Mouse (Mus musculus) skeletal muscle tissue, postnatal 0 days (tissue): ENCODE measurements around the gene Ppp2r5b. TPM values are rescaled to one million over a fixed set of nuclear protein-coding genes. Genes with fewer than 3 reads are reported as not detected.

Experiments
- microRNA counts: library from miRNA; unstranded; fragments of <30 nt; microRNA quantifications from one replicate; lab custom pipeline; 2015
- microRNA-seq, 2 experiments: library from miRNA; unstranded; fragments of <30 nt; microRNA quantifications; one replicate each; pipeline ENCODE4; 2016
- polyA plus RNA-seq: library from polyadenylated mRNA; unstranded; fragments of >200 nt; fragmentation: Nextera tagmentation; extraction: Ambion mirVana; gene quantifications from 2 replicates; pipeline ENCODE4 v1.2.1, GENCODE M21; 2015

Ppp2r5b gene
- polyA plus RNA-seq: 14.8 and 16.1 TPM in 2 replicates

DNA sequence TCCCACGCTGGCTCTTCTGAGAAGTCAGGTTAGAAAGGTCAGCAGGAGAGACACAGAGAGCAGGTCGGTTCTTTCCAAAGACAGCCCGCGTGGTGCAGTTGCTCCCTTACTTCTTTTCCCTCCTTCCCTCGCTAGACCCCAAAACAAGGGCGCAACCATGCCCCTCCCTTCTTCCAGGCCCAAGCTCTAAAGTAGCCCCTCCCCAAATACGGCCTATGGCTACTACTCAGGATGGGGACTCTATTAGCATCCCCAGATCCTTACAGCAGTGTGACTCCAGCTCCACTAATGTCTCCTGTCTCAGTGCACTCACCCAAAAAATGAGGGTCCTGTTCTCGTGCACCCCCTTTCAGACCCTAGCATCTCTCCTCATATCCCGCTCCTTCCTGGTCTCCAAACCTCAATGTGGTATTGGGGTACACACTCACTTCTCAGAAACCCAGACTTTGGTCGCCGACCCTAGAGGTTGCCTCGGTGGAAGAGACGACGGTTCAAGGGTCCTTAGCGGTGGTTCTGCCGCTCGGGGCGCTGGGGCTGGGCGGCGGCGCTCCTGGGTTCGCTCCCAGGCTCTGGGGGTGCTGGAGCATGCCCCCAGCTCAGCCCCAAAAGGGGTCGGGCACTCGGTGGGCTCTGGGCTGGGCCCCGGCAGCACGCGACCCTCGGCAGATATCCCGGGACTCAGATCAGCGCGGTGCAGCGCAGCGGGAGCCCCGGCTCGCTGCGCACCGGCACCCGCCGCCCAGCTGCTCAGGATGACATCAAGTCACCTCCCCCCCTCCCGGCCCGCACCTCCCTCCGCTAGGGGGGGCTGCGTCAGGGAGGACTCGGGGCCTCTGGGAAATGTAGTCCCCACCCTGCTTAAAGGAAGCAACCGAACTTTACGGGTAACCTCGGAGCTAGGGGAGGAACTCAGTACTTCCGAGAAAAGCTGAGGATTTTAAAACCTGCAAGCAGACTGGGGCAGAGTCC, at the start of gene Ppp2r5b:
Gene Ppp2r5b (minus strand): TSS at position 789 of the 969 bp plus-strand sequence.

DNA sequence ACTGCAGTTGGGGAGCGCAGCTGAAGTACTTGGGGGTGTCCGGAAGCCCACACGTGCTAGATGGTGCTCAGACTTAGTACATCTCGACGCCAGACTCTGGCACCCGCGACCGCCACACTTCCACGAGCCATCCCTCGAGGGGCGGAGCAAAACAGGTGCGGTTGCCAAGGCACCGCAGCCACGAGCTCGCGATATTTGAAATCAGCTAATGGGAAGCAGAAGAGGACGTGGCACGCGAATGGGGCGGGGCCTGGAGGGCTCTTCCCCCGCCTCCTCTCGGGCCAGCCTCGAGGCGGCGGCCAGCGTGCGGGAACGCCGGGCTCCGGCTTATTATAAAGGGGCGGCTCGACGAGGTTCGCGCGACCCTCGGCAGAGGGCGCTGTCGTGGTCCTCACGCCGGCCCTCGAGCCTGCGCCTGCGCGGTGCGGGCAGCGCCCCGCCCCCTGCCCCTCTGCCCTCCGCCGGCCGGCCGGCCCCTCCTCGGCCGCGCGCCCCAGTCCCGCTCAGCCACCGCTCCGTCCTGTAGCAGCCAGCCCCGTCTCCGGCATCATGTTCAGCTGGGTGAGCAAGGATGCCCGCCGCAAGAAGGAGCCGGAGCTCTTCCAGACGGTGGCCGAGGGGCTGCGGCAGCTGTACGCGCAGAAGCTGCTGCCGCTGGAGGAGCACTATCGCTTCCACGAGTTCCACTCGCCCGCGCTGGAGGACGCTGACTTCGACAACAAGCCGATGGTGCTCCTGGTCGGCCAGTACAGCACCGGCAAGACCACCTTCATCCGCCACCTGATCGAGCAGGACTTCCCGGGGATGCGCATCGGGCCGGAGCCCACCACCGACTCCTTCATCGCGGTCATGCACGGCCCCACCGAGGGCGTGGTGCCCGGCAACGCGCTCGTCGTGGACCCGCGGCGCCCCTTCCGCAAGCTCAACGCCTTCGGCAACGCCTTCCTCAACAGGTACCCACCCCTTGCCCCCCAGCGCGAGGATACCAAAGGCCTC, 41.1 kb upstream of the Ppp2r5b start, which contains the start of gene Ehd1:
Gene Ehd1 (plus strand): TSS at position 300 of the 996 bp plus-strand sequence.

DNA sequence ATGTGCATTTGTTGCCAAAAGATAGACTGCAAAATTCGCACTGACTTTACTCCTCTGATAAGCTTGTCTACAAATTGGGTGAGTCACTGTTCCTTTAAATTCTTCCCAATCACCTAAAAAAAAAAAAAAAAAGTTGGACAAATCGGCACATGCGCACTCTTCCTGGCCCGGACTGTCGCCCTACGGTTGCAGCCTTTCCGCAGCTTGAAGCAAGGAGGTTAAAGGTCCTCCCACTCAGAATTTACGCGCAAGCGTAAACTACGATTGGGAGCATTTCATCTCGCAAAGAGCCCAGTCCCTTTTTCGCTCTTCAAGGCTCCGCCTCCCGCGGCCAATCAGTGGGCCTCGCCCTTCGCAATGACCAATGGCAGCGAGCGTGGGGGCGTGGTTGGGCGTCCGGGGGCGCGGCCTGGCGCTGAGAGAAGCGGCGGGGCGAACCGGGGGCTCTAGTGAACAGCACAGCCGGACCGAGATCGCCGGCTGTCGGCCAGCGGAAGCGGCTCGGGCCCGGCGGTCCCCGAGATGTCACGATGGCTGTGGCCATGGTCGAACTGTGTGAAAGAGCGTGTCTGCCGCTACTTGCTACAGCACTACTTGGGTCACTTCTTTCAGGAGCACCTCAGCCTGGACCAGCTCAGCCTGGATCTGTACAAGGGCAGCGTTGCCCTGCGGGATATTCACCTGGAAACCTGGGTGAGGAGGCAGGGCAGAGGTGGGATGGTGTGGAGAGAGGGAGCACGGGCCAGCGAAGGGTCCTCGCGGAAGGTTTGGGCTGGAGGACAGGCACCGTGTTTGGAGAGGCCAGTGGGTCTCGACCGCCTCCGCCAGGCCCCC, 5.8 kb upstream of the Ppp2r5b start, which contains the start of gene Atg2a:
Gene Atg2a (plus strand): TSS at position 395 of the 834 bp plus-strand sequence.

DNA sequence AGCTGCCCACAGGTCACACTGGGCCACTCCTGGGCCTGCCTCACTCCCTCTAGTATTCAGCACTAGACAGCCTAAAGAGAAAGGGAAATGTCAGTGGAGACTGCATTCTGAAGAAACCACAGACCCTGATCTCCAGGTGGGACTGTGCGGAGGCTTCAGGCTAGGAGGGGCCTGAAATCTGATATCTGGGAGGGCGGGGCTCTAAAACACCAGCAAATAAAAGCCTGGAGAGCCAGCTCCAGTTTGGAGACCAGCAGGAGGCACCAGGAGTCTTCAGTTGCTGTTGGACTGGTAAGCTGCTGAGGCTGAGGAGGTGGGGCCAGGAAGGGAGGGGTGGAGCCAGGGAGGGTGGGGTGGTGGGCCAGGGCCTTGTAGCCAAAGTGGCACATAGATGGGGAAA, 9.5 kb downstream of the Ppp2r5b start, which contains the start of gene Gpha2:
Gene Gpha2 (plus strand): TSS at position 246 of the 400 bp plus-strand sequence.

DNA sequence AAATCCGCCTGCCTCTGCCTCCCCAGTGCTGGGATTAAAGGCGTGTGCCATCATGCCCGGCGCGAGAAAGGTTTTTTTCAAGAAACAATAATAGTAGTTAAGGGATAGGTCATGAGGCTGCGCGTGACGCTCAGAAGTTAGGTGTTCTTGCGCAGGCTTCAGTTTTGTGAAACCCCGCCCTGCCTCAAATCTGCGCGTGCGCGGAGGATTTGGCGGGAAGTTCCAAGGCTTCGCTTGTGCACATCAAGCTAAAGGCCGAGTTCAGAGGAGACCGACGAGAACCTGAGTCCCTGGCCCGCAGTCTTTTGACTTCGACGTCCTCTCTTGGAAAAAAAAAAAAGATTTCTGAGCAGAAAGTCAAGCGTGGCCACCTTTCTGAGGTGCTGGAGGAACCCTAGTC, 51.5 kb downstream of the Ppp2r5b start, which contains the start of gene Majin:
Gene Majin (plus strand): TSS at position 258 of the 400 bp plus-strand sequence.

MicroRNA genes within 50 kb of the gene (microRNA counts, 519-probe panel; counts per million panel counts)
- microRNA mmu-miR-192 (lab: Ali Mortazavi, UCI): 296 counts per million, percentile 58 among the panel's probes with 10 or more counts

Small RNA genes within 50 kb of the gene (microRNA-seq; reads per million reads assigned to microRNA genes)
- gene Mir192 (57.7 to 58.0 reads per million in 2 experiments), gene Mir194-2 (23.7 to 28.6 reads per million in 2 experiments)

Other genes starting within 250 kb of the Ppp2r5b start
- 0.10 TPM in 1 of 2 replicates, not detected in the other for gene Slc22a20, start 249.7 kb downstream of the Ppp2r5b start, polyA plus RNA-seq
- 12.3 and 14.7 TPM in 2 replicates for gene Capn1, start 220.0 kb downstream of the Ppp2r5b start, polyA plus RNA-seq
- 14.2 and 18.7 TPM in 2 replicates for gene Syvn1, start 189.3 kb downstream of the Ppp2r5b start, polyA plus RNA-seq
- gene Mrpl49, start 178.1 kb downstream of the Ppp2r5b start, polyA plus RNA-seq: 44.8 and 52.0 TPM in 2 replicates
- 518 and 572 TPM in 2 replicates for gene Fau, start 178.0 kb downstream of the Ppp2r5b start, polyA plus RNA-seq
- 26.3 and 30.6 TPM in 2 replicates for gene Znhit2, start 174.7 kb downstream of the Ppp2r5b start, polyA plus RNA-seq
- gene Tm7sf2, start 167.5 kb downstream of the Ppp2r5b start, polyA plus RNA-seq: 34.1 and 41.6 TPM in 2 replicates
- 30.0 and 31.2 TPM in 2 replicates for gene Vps51, start 158.6 kb downstream of the Ppp2r5b start, polyA plus RNA-seq
- gene Tmem262, start 155.8 kb downstream of the Ppp2r5b start, polyA plus RNA-seq: not detected in 2 replicates
- 0.35 and 0.45 TPM in 2 replicates for gene Gm28374, start 153.6 kb downstream of the Ppp2r5b start, polyA plus RNA-seq
- 31.9 and 37.9 TPM in 2 replicates for gene Zfpl1, start 150.9 kb downstream of the Ppp2r5b start, polyA plus RNA-seq
- gene Cdca5, start 150.9 kb downstream of the Ppp2r5b start, polyA plus RNA-seq: 6.3 and 7.4 TPM in 2 replicates
- gene AC131692.1, start 141.5 kb downstream of the Ppp2r5b start, polyA plus RNA-seq: not detected in 2 replicates
- 0.06 and 0.17 TPM in 2 replicates for gene Naaladl1, start 130.1 kb downstream of the Ppp2r5b start, polyA plus RNA-seq
- gene Sac3d1, start 117.2 kb downstream of the Ppp2r5b start, polyA plus RNA-seq: 27.7 and 29.1 TPM in 2 replicates
- 19.0 and 19.4 TPM in 2 replicates for gene Snx15, start 107.6 kb downstream of the Ppp2r5b start, polyA plus RNA-seq
- gene Batf2, start 94.9 kb downstream of the Ppp2r5b start, polyA plus RNA-seq: 0.27 and 0.34 TPM in 2 replicates
- 103 and 109 TPM in 2 replicates for gene Arl2, start 94.3 kb downstream of the Ppp2r5b start, polyA plus RNA-seq
- gene Majin, start 51.5 kb downstream of the Ppp2r5b start, polyA plus RNA-seq: not detected in 2 replicates
- not detected in 2 replicates for gene Gpha2, start 9.5 kb downstream of the Ppp2r5b start, polyA plus RNA-seq
- gene Atg2a, start 5.8 kb upstream of the Ppp2r5b start, polyA plus RNA-seq: 4.6 and 5.9 TPM in 2 replicates
- gene Ehd1, start 40.9 kb upstream of the Ppp2r5b start, polyA plus RNA-seq: 59.1 and 78.1 TPM in 2 replicates
- gene Cdc42bpg, start 70.6 kb upstream of the Ppp2r5b start, polyA plus RNA-seq: 0.41 and 0.46 TPM in 2 replicates
- 18.5 and 21.1 TPM in 2 replicates for gene Men1, start 99.1 kb upstream of the Ppp2r5b start, polyA plus RNA-seq
- gene Map4k2, start 105.3 kb upstream of the Ppp2r5b start, polyA plus RNA-seq: 4.4 and 4.9 TPM in 2 replicates
- gene Sf1, start 127.8 kb upstream of the Ppp2r5b start, polyA plus RNA-seq: 45.9 and 50.2 TPM in 2 replicates
- gene Pygm, start 148.5 kb upstream of the Ppp2r5b start, polyA plus RNA-seq: 1,248 and 1,567 TPM in 2 replicates
- 77.1 and 83.7 TPM in 2 replicates for gene Rasgrp2, start 163.5 kb upstream of the Ppp2r5b start, polyA plus RNA-seq
- gene Nrxn2, start 182.9 kb upstream of the Ppp2r5b start, polyA plus RNA-seq: 0.54 and 0.63 TPM in 2 replicates